Mouse (Mus musculus) lung, postnatal 0 days (tissue): ENCODE results near the gene Gm20825. TPM values are rescaled to one million over a fixed set of nuclear protein-coding genes. Genes with fewer than 3 reads are reported as not detected.
"Not testable (repeated sequence)": the region's sequence is repeated elsewhere in the genome, so short reads cannot be mapped to it uniquely, and the experiment has no call there.

ENCODE experiments used
- ATAC-seq: fragments of 200-750 bp; cut with Nextera tagmentation; 2 replicates; pipeline ENCODE4 v1.8.0; 2017; ENCODE audit warnings: moderate library complexity
- DNase-seq: peaks from one replicate; pipeline ENCODE4 v3.0.0-alpha.2; 2016; ENCODE audit warnings: low spot score
- H3K27ac ChIP-seq: fragments of 300-500 bp; sonication (generic); 2 replicates; pipeline ENCODE4 v1.5.1; 2014; ENCODE audit warnings: antibody characterized with exemption, mild to moderate bottlenecking, low read length, mixed read lengths
- H3K27me3 ChIP-seq: fragments of 300-500 bp; sonication (generic); replicated peaks from 2 replicates; pipeline ENCODE4 v1.6.1; 2014; ENCODE audit warnings: low read length, mixed read lengths; ENCODE audit not compliant: insufficient read depth
- H3K36me3 ChIP-seq: fragments of 300-500 bp; sonication (generic); 2 replicates; pipeline ENCODE4 v1.6.1; 2014; ENCODE audit warnings: low read length, mixed read lengths; ENCODE audit not compliant: insufficient read depth
- H3K4me1 ChIP-seq: fragments of 300-500 bp; sonication (generic); 2 replicates; pipeline ENCODE4 v1.6.1; 2014; ENCODE audit warnings: antibody characterized with exemption, low read depth, low read length, mixed read lengths; ENCODE audit not compliant: insufficient read depth
- H3K4me2 ChIP-seq: fragments of 300-500 bp; sonication (generic); replicated peaks from 2 replicates; pipeline ENCODE4 v1.6.1; 2014; ENCODE audit warnings: low read depth, mild to moderate bottlenecking, low read length, moderate library complexity, mixed read lengths
- H3K4me3 ChIP-seq: fragments of 300-500 bp; sonication (generic); 2 replicates; pipeline ENCODE4 v1.5.1; 2014; ENCODE audit warnings: low read depth, low read length
- H3K9ac ChIP-seq: fragments of 300-500 bp; sonication (generic); replicated peaks from 2 replicates; pipeline ENCODE4 v1.6.1; 2014; ENCODE audit warnings: low read depth, mild to moderate bottlenecking
- H3K9me3 ChIP-seq: fragments of 300-500 bp; sonication (generic); 2 replicates; pipeline ENCODE4 v1.6.1; 2016; ENCODE audit warnings: low read length, mixed read lengths
- WGBS: fragments of 180-500 bp; shearing (Covaris S2); extraction: QIAGEN DNeasy Blood & Tissue Kit; methylation state at CpG from one replicate; pipeline ENCODE4 v1.1.7; 2014; 5-methylcytosine and 5-hydroxymethylcytosine counted together
- polyA plus RNA-seq: library from polyadenylated mRNA; unstranded; fragments of >200 nt; fragmentation: Nextera tagmentation; extraction: Ambion mirVana; gene quantifications from 2 replicates; pipeline ENCODE4 v1.2.1, GENCODE M21; 2015

The Gm20825 gene
- not detected in 2 replicates for polyA plus RNA-seq

GRCm38 (mm10) chrY:8071407-8071806, at the start of gene Gm20825:
TSS of gene Gm20825 (minus strand) at chrY:8071507.
- H3K4me1 ChIP-seq, DNase-seq, ATAC-seq, H3K9ac ChIP-seq, H3K27ac ChIP-seq, H3K36me3 ChIP-seq, H3K9me3 ChIP-seq, H3K4me2 ChIP-seq, H3K27me3 ChIP-seq, H3K4me3 ChIP-seq: not testable (repeated sequence)
- WGBS, result 67% methylated on average over 2 of the region's 4 CpGs

Other genes with a start within 250 kb of the Gm20825 start
- gene Gm29049, start 74.3 kb downstream of the Gm20825 start, polyA plus RNA-seq, result not detected in 2 replicates
- gene Gm20824, start 186.4 kb upstream of the Gm20825 start, polyA plus RNA-seq, result not detected in 2 replicates